8 mouse cellular contexts compared by ENCODE assay signal in genomic region chr2:162930516-162931122, GRCm38 (mm10). TPM values are rescaled to one million over a fixed set of nuclear protein-coding genes. Genes with fewer than 3 reads are reported as not detected.
DNase-seq lines count a peak whose midpoint lies in the region; ATAC-seq and TF ChIP-seq lines count a peak whose summit lies in the region.

No protein-coding gene starts in this region.

- H3K36me3 ChIP-seq in hindbrain, embryonic 14.5 days (replicated peaks; ENCODE audit: control insufficient read depth, insufficient read depth) = peaks cover 30% of the 10 kb centered on the region
- H3K36me3 ChIP-seq in midbrain, embryonic 10.5 days = peaks cover 31% of the 10 kb centered on the region

- H3K4me2 ChIP-seq in hindbrain, embryonic 14.5 days (replicated peaks) = peak overlapping the region; percentile 81

- no peaks in the 10 kb centered on the region for H3K9me3 ChIP-seq in hindbrain, embryonic 14.5 days (ENCODE audit: control insufficient read depth, low read length)
- H3K9me3 ChIP-seq in midbrain, embryonic 10.5 days (replicated peaks) = no peaks in the 10 kb centered on the region

- intact Hi-C loops in left cerebral cortex, adult 2 months (cut with DNase I) = no loop called here
- intact Hi-C loops in left cerebral cortex, postnatal 14 days (cut with DNase I) = no loop called here

- no peak for TF ChIP-seq POLR2A in bone marrow, adult 2 months (IDR thresholded peaks at IDR 0.05; ENCODE audit: borderline replicate concordance, control insufficient read depth, low read depth, low read length)

- peaks cover 2% of the 10 kb centered on the region; the same call in 1 of the 2 replicates for H3K4me1 ChIP-seq in bone marrow, adult 2 months (ENCODE audit: control insufficient read depth, insufficient read depth, low read length)
- peaks cover 18% of the 10 kb centered on the region for H3K4me1 ChIP-seq in hindbrain, embryonic 14.5 days (replicated peaks; ENCODE audit: control insufficient read depth, insufficient read depth, low read length)
- H3K4me1 ChIP-seq in midbrain, embryonic 10.5 days = peaks cover 28% of the 10 kb centered on the region

- peak overlapping the region; percentile 100 for H3K4me3 ChIP-seq in left cerebral cortex, adult 2 months
- peak overlapping the region; percentile 99 for H3K4me3 ChIP-seq in bone marrow, adult 2 months (replicated peaks; ENCODE audit: control insufficient read depth, low read depth, low read length)
- H3K4me3 ChIP-seq in hindbrain, embryonic 14.5 days (replicated peaks; ENCODE audit: low read length) = peak overlapping the region; percentile 100
- H3K4me3 ChIP-seq in midbrain, embryonic 10.5 days = peak overlapping the region; percentile 100

- no peaks in the 10 kb centered on the region for H3K27me3 ChIP-seq in hindbrain, embryonic 14.5 days (ENCODE audit: control insufficient read depth, insufficient read depth, low read length)
- peaks cover 10% of the 10 kb centered on the region; the same call in 1 of the 2 replicates for H3K27me3 ChIP-seq in midbrain, embryonic 10.5 days (ENCODE audit: low read depth, poor library complexity, severe bottlenecking)

- TF ChIP-seq CTCF in left cerebral cortex, adult 2 months (IDR thresholded peaks at IDR 0.05) = no peak
- TF ChIP-seq CTCF in bone marrow, adult 2 months (IDR thresholded peaks at IDR 0.05; ENCODE audit: control insufficient read depth, insufficient read depth, low read length) = no peak

- DNase-seq in left cerebral cortex, adult 2 months (ENCODE audit: extremely low spot score in 1 of 2, low spot score in 2 of 2) = no peak
- no peak for DNase-seq in left cerebral cortex, postnatal 14 days (ENCODE audit: low spot score in 2 of 2)
- DNase-seq in hindbrain, embryonic 14.5 days (ENCODE audit: low spot score) = no peak
- DNase-seq in midbrain, embryonic 10.5 days (ENCODE audit: low spot score) = no peak
- DNase-seq in layer of hippocampus, adult 9-11 months = no peak
- DNase-seq in cerebellum, postnatal 10 days = no peak
- no peak for DNase-seq in ovary, postnatal 14 days (ENCODE audit: low spot score)

- WGBS in bone marrow, adult 2 months = under 1% methylated on average over 18 of the region's 18 CpGs
- under 1% methylated on average over 18 of the region's 18 CpGs for WGBS in hindbrain, embryonic 14.5 days
- 2% methylated on average over 18 of the region's 18 CpGs for WGBS in midbrain, embryonic 10.5 days

- H3K27ac ChIP-seq in left cerebral cortex, adult 2 months = peak overlapping the region; percentile 100
- H3K27ac ChIP-seq in bone marrow, adult 2 months (ENCODE audit: control insufficient read depth, insufficient read depth, low read depth, low read length, poor library complexity) = peak overlapping the region; percentile 99
- peak overlapping the region; percentile 100 for H3K27ac ChIP-seq in hindbrain, embryonic 14.5 days
- peak overlapping the region; percentile 98 for H3K27ac ChIP-seq in midbrain, embryonic 10.5 days (replicated peaks)

- peak overlapping the region; percentile 100 for H3K9ac ChIP-seq in hindbrain, embryonic 14.5 days

- ATAC-seq in hindbrain, embryonic 14.5 days (ENCODE audit: low FRiP score) = no peak; the same call in 1 of the 2 replicates

RNA-seq across cellular contexts. Expression of gene Srsf6, which starts 0.7 kb away (rescaled TPM):
- 100 to 1,000 TPM in 1 of 2 experiments, 10 to 100 TPM in 1; 99.3 to 109 TPM for total RNA-seq in left cerebral cortex, adult 2 months (2021)
- 100 to 1,000 TPM; 112 to 115 TPM for total RNA-seq in left cerebral cortex, postnatal 14 days (2021)
- polyA plus RNA-seq in bone marrow, adult 2 months (2011; ENCODE audit: insufficient read depth, insufficient read length, low replicate concordance, missing spikeins) = 156 and 163 TPM in 2 replicates
- polyA plus RNA-seq in hindbrain, embryonic 14.5 days (2014; fragmentation: Nextera tagmentation; extraction: Ambion mirVana) = 131 and 134 TPM in 2 replicates
- polyA plus RNA-seq in midbrain, embryonic 10.5 days (2016; fragmentation: Nextera tagmentation; extraction: Ambion mirVana) = 267 and 269 TPM in 2 replicates

RNA-seq across cellular contexts. Expression of gene L3mbtl1, which starts 12.7 kb away (rescaled TPM):
- 10 to 100 TPM; 19.3 to 22.2 TPM for total RNA-seq in left cerebral cortex, adult 2 months (2021)
- 10 to 100 TPM; 24.1 to 24.9 TPM for total RNA-seq in left cerebral cortex, postnatal 14 days (2021)
- polyA plus RNA-seq in bone marrow, adult 2 months (2011; ENCODE audit: insufficient read depth, insufficient read length, low replicate concordance, missing spikeins) = 0.47 and 0.52 TPM in 2 replicates
- 3.9 and 4.3 TPM in 2 replicates for polyA plus RNA-seq in hindbrain, embryonic 14.5 days (2014; fragmentation: Nextera tagmentation; extraction: Ambion mirVana)
- 0.15 and 0.23 TPM in 2 replicates for polyA plus RNA-seq in midbrain, embryonic 10.5 days (2016; fragmentation: Nextera tagmentation; extraction: Ambion mirVana)

RNA-seq across cellular contexts. Expression of gene Sgk2, which starts 56.5 kb away (rescaled TPM):
- under 1 TPM; 0.26 to 0.66 TPM for total RNA-seq in left cerebral cortex, adult 2 months (2021)
- total RNA-seq in left cerebral cortex, postnatal 14 days (2021) = 1 to 10 TPM in 1 of 2 experiments, under 1 TPM in 1; 0.55 to 1.1 TPM
- 0.49 and 1.1 TPM in 2 replicates for polyA plus RNA-seq in bone marrow, adult 2 months (2011; ENCODE audit: insufficient read depth, insufficient read length, low replicate concordance, missing spikeins)
- 0.33 TPM in 1 of 2 replicates, not detected in the other for polyA plus RNA-seq in hindbrain, embryonic 14.5 days (2014; fragmentation: Nextera tagmentation; extraction: Ambion mirVana)
- not detected in 2 replicates for polyA plus RNA-seq in midbrain, embryonic 10.5 days (2016; fragmentation: Nextera tagmentation; extraction: Ambion mirVana)
